In genomic region chr16:4964731-4965391, GRCm38 (mm10) we compare ENCODE assay signal across 8 mouse cellular contexts. TPM values are rescaled to one million over a fixed set of nuclear protein-coding genes. Genes with fewer than 3 reads are reported as not detected.
DNase-seq lines count a peak whose midpoint lies in the region; ATAC-seq lines count a peak whose summit lies in the region.

No protein-coding gene starts in this region.

- H3K4me3 ChIP-seq in megakaryocyte, embryonic 14.5 days (replicated peaks), result peak overlapping the region; percentile 97
- H3K4me3 ChIP-seq in embryonic facial prominence, embryonic 11.5 days (ENCODE audit: low read depth, low read length), result peak overlapping the region; percentile 80
- peak overlapping the region; percentile 97 for H3K4me3 ChIP-seq in intestine, embryonic 15.5 days (replicated peaks)
- peak overlapping the region; percentile 79 for H3K4me3 ChIP-seq in neural tube, embryonic 14.5 days (ENCODE audit: low read depth, low read length)

- no peak for ATAC-seq in megakaryocyte, adult 5-6 weeks (ENCODE audit: poor library complexity, severe bottlenecking)
- ATAC-seq in embryonic facial prominence, embryonic 11.5 days (replicated peaks; ENCODE audit: insufficient number of reproducible peaks, low FRiP score, low TSS enrichment, low read depth), result peak; percentile 24
- ATAC-seq in intestine, embryonic 15.5 days, result peak; percentile 8; the same call in 1 of the 2 replicates
- ATAC-seq in neural tube, embryonic 14.5 days (ENCODE audit: low read depth), result no peak

- DNase-seq in embryonic facial prominence, embryonic 11.5 days (ENCODE audit: low spot score), result peak; percentile 14
- DNase-seq in layer of hippocampus, adult 18-20 months (ENCODE audit: low spot score in 2 of 2), result no peak
- no peak for DNase-seq in frontal cortex, postnatal 36 days (ENCODE audit: low spot score in 2 of 2)
- no peak for DNase-seq in ovary, adult 18-20 months (ENCODE audit: low spot score)

- peak overlapping the region; percentile 75 for H3K9ac ChIP-seq in embryonic facial prominence, embryonic 11.5 days (replicated peaks; ENCODE audit: low read length)
- H3K9ac ChIP-seq in intestine, embryonic 15.5 days, result peak overlapping the region; percentile 66
- H3K9ac ChIP-seq in neural tube, embryonic 14.5 days (replicated peaks; ENCODE audit: low read depth, low read length), result peak overlapping the region; percentile 63

- H3K4me2 ChIP-seq in embryonic facial prominence, embryonic 11.5 days (ENCODE audit: low read depth, low read length), result peak overlapping the region; percentile 71
- H3K4me2 ChIP-seq in intestine, embryonic 15.5 days (replicated peaks), result peak overlapping the region; percentile 89
- peak overlapping the region; percentile 78 for H3K4me2 ChIP-seq in neural tube, embryonic 14.5 days (ENCODE audit: low read depth, low read length)

- H3K4me1 ChIP-seq in megakaryocyte, embryonic 14.5 days, result peaks cover 79% of the 10 kb centered on the region
- no peaks in the 10 kb centered on the region; the same call in 1 of the 2 replicates for H3K4me1 ChIP-seq in embryonic facial prominence, embryonic 11.5 days (ENCODE audit: control insufficient read depth, insufficient read depth, low read length)
- H3K4me1 ChIP-seq in intestine, embryonic 15.5 days (replicated peaks), result peaks cover 9% of the 10 kb centered on the region
- peaks cover 12% of the 10 kb centered on the region for H3K4me1 ChIP-seq in neural tube, embryonic 14.5 days (ENCODE audit: control insufficient read depth, insufficient read depth, low read length)

- 26% methylated on average over 13 of the region's 13 CpGs for WGBS in embryonic facial prominence, embryonic 11.5 days
- 22% methylated on average over 13 of the region's 13 CpGs for WGBS in intestine, embryonic 15.5 days
- 22% methylated on average over 13 of the region's 13 CpGs for WGBS in neural tube, embryonic 14.5 days

- no peaks in the 10 kb centered on the region for H3K27me3 ChIP-seq in megakaryocyte, embryonic 14.5 days (replicated peaks)
- H3K27me3 ChIP-seq in embryonic facial prominence, embryonic 11.5 days (ENCODE audit: control insufficient read depth, insufficient read depth, low read length), result no peaks in the 10 kb centered on the region
- no peaks in the 10 kb centered on the region for H3K27me3 ChIP-seq in intestine, embryonic 15.5 days (replicated peaks)
- no peaks in the 10 kb centered on the region for H3K27me3 ChIP-seq in neural tube, embryonic 14.5 days (ENCODE audit: control insufficient read depth, insufficient read depth, low read length)

- H3K9me3 ChIP-seq in megakaryocyte, embryonic 14.5 days, result no peaks in the 10 kb centered on the region
- H3K9me3 ChIP-seq in embryonic facial prominence, embryonic 11.5 days (replicated peaks; ENCODE audit: control insufficient read depth, low read length), result no peaks in the 10 kb centered on the region
- no peaks in the 10 kb centered on the region for H3K9me3 ChIP-seq in intestine, embryonic 15.5 days
- no peaks in the 10 kb centered on the region for H3K9me3 ChIP-seq in neural tube, embryonic 14.5 days (ENCODE audit: control insufficient read depth, low read length)

- peaks cover 25% of the 10 kb centered on the region for H3K36me3 ChIP-seq in megakaryocyte, embryonic 14.5 days (replicated peaks; ENCODE audit: low read length)
- H3K36me3 ChIP-seq in embryonic facial prominence, embryonic 11.5 days (replicated peaks; ENCODE audit: control insufficient read depth, insufficient read depth, low read depth, low read length), result no peaks in the 10 kb centered on the region; the same call in 1 of the 2 replicates
- no peaks in the 10 kb centered on the region for H3K36me3 ChIP-seq in intestine, embryonic 15.5 days
- H3K36me3 ChIP-seq in neural tube, embryonic 14.5 days (ENCODE audit: control insufficient read depth, insufficient read depth, low read length), result no peaks in the 10 kb centered on the region

- H3K27ac ChIP-seq in embryonic facial prominence, embryonic 11.5 days (replicated peaks; ENCODE audit: low read depth, low read length), result no peak overlapping the region
- peak overlapping the region; percentile 65; the same call in 1 of the 2 replicates for H3K27ac ChIP-seq in intestine, embryonic 15.5 days
- peak overlapping the region; percentile 80 for H3K27ac ChIP-seq in neural tube, embryonic 14.5 days (ENCODE audit: low read depth, low read length)

RNA-seq across cellular contexts. Expression of gene Anks3, which starts 0.9 kb away (rescaled TPM):
- polyA plus RNA-seq in megakaryocyte, embryonic 14.5 days (2012; ENCODE audit: insufficient read depth, low replicate concordance), result 18.6 and 22.6 TPM in 2 replicates
- total RNA-seq in megakaryocyte, adult 5-6 weeks (2015), result 13.7 and 15.0 TPM in 2 replicates
- 15.6 and 19.0 TPM in 2 replicates for total RNA-seq in megakaryocyte, adult 5-6 weeks (2017)
- polyA plus RNA-seq in embryonic facial prominence, embryonic 11.5 days (2014; fragmentation: Nextera tagmentation; extraction: Ambion mirVana), result 32.4 and 39.7 TPM in 2 replicates
- 39.6 and 42.0 TPM in 2 replicates for polyA plus RNA-seq in intestine, embryonic 15.5 days (2015; fragmentation: Nextera tagmentation; extraction: Ambion mirVana)
- 62.2 and 62.5 TPM in 2 replicates for polyA plus RNA-seq in neural tube, embryonic 14.5 days (2014; fragmentation: Nextera tagmentation; extraction: Ambion mirVana)
- 10 to 100 TPM; 70.2 to 71.8 TPM for total RNA-seq in layer of hippocampus, adult 18-20 months (2021)

RNA-seq across cellular contexts. Expression of gene Nudt16l1, which starts 26.3 kb away (rescaled TPM):
- 13.9 and 30.1 TPM in 2 replicates for polyA plus RNA-seq in megakaryocyte, embryonic 14.5 days (2012; ENCODE audit: insufficient read depth, low replicate concordance)
- total RNA-seq in megakaryocyte, adult 5-6 weeks (2015), result 16.7 and 22.9 TPM in 2 replicates
- total RNA-seq in megakaryocyte, adult 5-6 weeks (2017), result 10.2 and 14.0 TPM in 2 replicates
- 155 and 164 TPM in 2 replicates for polyA plus RNA-seq in embryonic facial prominence, embryonic 11.5 days (2014; fragmentation: Nextera tagmentation; extraction: Ambion mirVana)
- 128 and 143 TPM in 2 replicates for polyA plus RNA-seq in intestine, embryonic 15.5 days (2015; fragmentation: Nextera tagmentation; extraction: Ambion mirVana)
- polyA plus RNA-seq in neural tube, embryonic 14.5 days (2014; fragmentation: Nextera tagmentation; extraction: Ambion mirVana), result 135 and 140 TPM in 2 replicates
- 10 to 100 TPM; 73.0 to 78.3 TPM for total RNA-seq in layer of hippocampus, adult 18-20 months (2021)

RNA-seq across cellular contexts. Expression of gene Sept12, which starts 32.8 kb away (rescaled TPM):
- polyA plus RNA-seq in megakaryocyte, embryonic 14.5 days (2012; ENCODE audit: insufficient read depth, low replicate concordance), result not detected in 2 replicates
- total RNA-seq in megakaryocyte, adult 5-6 weeks (2015), result not detected in 2 replicates
- total RNA-seq in megakaryocyte, adult 5-6 weeks (2017), result not detected in 2 replicates
- polyA plus RNA-seq in embryonic facial prominence, embryonic 11.5 days (2014; fragmentation: Nextera tagmentation; extraction: Ambion mirVana), result not detected in 2 replicates
- polyA plus RNA-seq in intestine, embryonic 15.5 days (2015; fragmentation: Nextera tagmentation; extraction: Ambion mirVana), result not detected in 2 replicates
- not detected in 2 replicates for polyA plus RNA-seq in neural tube, embryonic 14.5 days (2014; fragmentation: Nextera tagmentation; extraction: Ambion mirVana)
- total RNA-seq in layer of hippocampus, adult 18-20 months (2021), result not detected

RNA-seq across cellular contexts. Expression of gene Smim22, which starts 42.2 kb away (rescaled TPM):
- polyA plus RNA-seq in megakaryocyte, embryonic 14.5 days (2012; ENCODE audit: insufficient read depth, low replicate concordance), result not detected in 2 replicates
- total RNA-seq in megakaryocyte, adult 5-6 weeks (2015), result not detected in 2 replicates
- total RNA-seq in megakaryocyte, adult 5-6 weeks (2017), result not detected in 2 replicates
- 1.5 and 2.2 TPM in 2 replicates for polyA plus RNA-seq in embryonic facial prominence, embryonic 11.5 days (2014; fragmentation: Nextera tagmentation; extraction: Ambion mirVana)
- 99.2 and 112 TPM in 2 replicates for polyA plus RNA-seq in intestine, embryonic 15.5 days (2015; fragmentation: Nextera tagmentation; extraction: Ambion mirVana)
- not detected in 2 replicates for polyA plus RNA-seq in neural tube, embryonic 14.5 days (2014; fragmentation: Nextera tagmentation; extraction: Ambion mirVana)
- not detected for total RNA-seq in layer of hippocampus, adult 18-20 months (2021)

RNA-seq across cellular contexts. Expression of gene Rogdi, which starts 48.5 kb away (rescaled TPM):
- polyA plus RNA-seq in megakaryocyte, embryonic 14.5 days (2012; ENCODE audit: insufficient read depth, low replicate concordance), result 34.2 and 52.7 TPM in 2 replicates
- 75.8 and 80.5 TPM in 2 replicates for total RNA-seq in megakaryocyte, adult 5-6 weeks (2015)
- 28.1 and 38.9 TPM in 2 replicates for total RNA-seq in megakaryocyte, adult 5-6 weeks (2017)
- polyA plus RNA-seq in embryonic facial prominence, embryonic 11.5 days (2014; fragmentation: Nextera tagmentation; extraction: Ambion mirVana), result 56.5 and 60.2 TPM in 2 replicates
- polyA plus RNA-seq in intestine, embryonic 15.5 days (2015; fragmentation: Nextera tagmentation; extraction: Ambion mirVana), result 46.2 and 51.7 TPM in 2 replicates
- 171 and 200 TPM in 2 replicates for polyA plus RNA-seq in neural tube, embryonic 14.5 days (2014; fragmentation: Nextera tagmentation; extraction: Ambion mirVana)
- total RNA-seq in layer of hippocampus, adult 18-20 months (2021), result 100 to 1,000 TPM; 348 to 357 TPM

Comparison
In these comparisons a context has a peak if more than half of its experiments do, and no peak if none do; other contexts are left out.
1. ATAC-seq: peak in embryonic facial prominence, embryonic 11.5 days (single experiment) and intestine, embryonic 15.5 days (single experiment); none in megakaryocyte, adult 5-6 weeks (single experiment) and neural tube, embryonic 14.5 days (single experiment).
2. Peak in every context shown above with its lines, with median percentiles within 50 percentile points of each other: H3K4me3 ChIP-seq, H3K4me2 ChIP-seq and H3K9ac ChIP-seq.